Mouse (Mus musculus) heart, embryonic 14.5 days (tissue): Measurements from ENCODE around the gene Ywhab. TPM values are rescaled to one million over a fixed set of nuclear protein-coding genes. Genes with fewer than 3 reads are reported as not detected.
A peak's percentile ranks its signal among the peaks of the same experiment; 100 is the strongest.

Experiments
- ATAC-seq: fragments of 200-750 bp; cut with Nextera tagmentation; 2 replicates; pipeline ENCODE4 v1.8.0; 2017; ENCODE audit warnings: low read depth, moderate TSS enrichment; ENCODE audit not compliant: insufficient number of reproducible peaks, insufficient read depth, low FRiP score
- H3K27ac ChIP-seq, 2 experiments: fragments of 200-500 bp in 1 of 2; fragments of 300-500 bp in 1 of 2; sonication (generic) in 1 of 2; replicated peaks in 1 of 2; 2 replicates each; pipeline ENCODE4 v1.5.1; 2012 to 2014; ENCODE audit warnings: low read depth in 2 of 2, low read length in 2 of 2, control low read depth in 1 of 2, mild to moderate bottlenecking in 1 of 2, mixed read lengths in 1 of 2; ENCODE audit not compliant: control insufficient read depth in 1 of 2, insufficient read depth in 1 of 2
- H3K27me3 ChIP-seq: fragments of 300-500 bp; sonication (generic); 2 replicates; pipeline ENCODE4 v1.6.1; 2014; ENCODE audit warnings: mild to moderate bottlenecking, low read length, control low read depth; ENCODE audit not compliant: control insufficient read depth, insufficient read depth
- H3K36me3 ChIP-seq: fragments of 300-500 bp; sonication (generic); 2 replicates; pipeline ENCODE4 v1.6.1; 2014; ENCODE audit warnings: mild to moderate bottlenecking, control low read depth, low read length, mixed read lengths; ENCODE audit not compliant: control insufficient read depth, insufficient read depth
- H3K4me1 ChIP-seq, 2 experiments: fragments of 200-500 bp in 1 of 2; fragments of 300-500 bp in 1 of 2; sonication (generic) in 1 of 2; 2 replicates each; pipeline ENCODE4 v1.6.1; 2012 to 2014; ENCODE audit warnings: low read length in 2 of 2, control low read depth in 1 of 2, mixed read lengths in 1 of 2; ENCODE audit not compliant: control insufficient read depth in 2 of 2, insufficient read depth in 2 of 2
- H3K4me2 ChIP-seq: fragments of 300-500 bp; sonication (generic); 2 replicates; pipeline ENCODE4 v1.6.1; 2014; ENCODE audit warnings: mild to moderate bottlenecking, low read length
- H3K4me3 ChIP-seq, 2 experiments: fragments of 200-500 bp in 1 of 2; fragments of 300-500 bp in 1 of 2; sonication (generic) in 1 of 2; 2 replicates each; pipeline ENCODE4 v1.5.1; 2012 to 2014; ENCODE audit warnings: low read length in 2 of 2, mild to moderate bottlenecking in 2 of 2, control low read depth in 1 of 2, low read depth in 1 of 2, moderate library complexity in 1 of 2; ENCODE audit not compliant: control insufficient read depth in 1 of 2, insufficient read depth in 1 of 2
- H3K9ac ChIP-seq: fragments of 300-500 bp; sonication (generic); 2 replicates; pipeline ENCODE4 v1.6.1; 2014; ENCODE audit warnings: mild to moderate bottlenecking, low read length
- H3K9me3 ChIP-seq: fragments of 300-500 bp; sonication (generic); 2 replicates; pipeline ENCODE4 v1.6.1; 2016; ENCODE audit warnings: low read length, control low read depth; ENCODE audit not compliant: control insufficient read depth
- WGBS: fragments of 180-500 bp; shearing (Covaris S2); extraction: QIAGEN DNeasy Blood & Tissue Kit; methylation state at CpG from one replicate; pipeline ENCODE4 v1.1.7; 2014; 5-methylcytosine and 5-hydroxymethylcytosine counted together
- polyA plus RNA-seq: library from polyadenylated mRNA; unstranded; fragments of >200 nt; fragmentation: Nextera tagmentation; extraction: Ambion mirVana; gene quantifications from 2 replicates; pipeline ENCODE4 v1.2.1, GENCODE M21; 2014

The Ywhab gene
- polyA plus RNA-seq, 1 experiment from 2014 or later = 211 TPM

- H3K9ac ChIP-seq = no peak overlapping the region
- WGBS = 82% methylated on average over 2 of the region's 2 CpGs
- no peak overlapping the region for H3K27ac ChIP-seq
- H3K4me1 ChIP-seq = peaks cover 6 to 35% of the 10 kb centered on the region in 2 experiments
- no peak overlapping the region for H3K4me3 ChIP-seq
- no peak for ATAC-seq
- H3K4me2 ChIP-seq = no peak overlapping the region
- H3K27me3 ChIP-seq = no peaks in the 10 kb centered on the region
- peaks cover 19% of the 10 kb centered on the region for H3K36me3 ChIP-seq
- no peaks in the 10 kb centered on the region for H3K9me3 ChIP-seq
These were observed 13.3 kb downstream of the Ywhab start for GRCm38 (mm10) chr2:164007987-164008545.

GRCm38 (mm10) chr2:164009227-164009626, 14.5 kb downstream of the Ywhab start:
- H3K4me1 ChIP-seq = peaks cover 3 to 31% of the 10 kb centered on the region in 2 experiments
- H3K9me3 ChIP-seq = no peaks in the 10 kb centered on the region

GRCm38 (mm10) chr2:164010496-164010895, 15.7 kb downstream of the Ywhab start:
- no peak for ATAC-seq
- Histone ChIP-seq H3K9me3 (no peaks in the 10 kb centered on the region), H3K4me2 (no peak overlapping the region), H3K27me3 (no peaks in the 10 kb centered on the region), H3K4me1 (peaks cover 3 to 24% of the 10 kb centered on the region in 2 experiments), H3K4me3 (no peak overlapping the region), H3K27ac (no peak overlapping the region), H3K9ac (no peak overlapping the region), H3K36me3 (peaks cover 43% of the 10 kb centered on the region)
- WGBS = 84% methylated on average over 5 of the region's 5 CpGs

More at GRCm38 (mm10) chr2:164009227-164009626, 14.5 kb downstream of the Ywhab start:
- no peak overlapping the region for H3K9ac ChIP-seq
- H3K4me2 ChIP-seq = no peak overlapping the region
- no peak overlapping the region for H3K4me3 ChIP-seq
- no peak overlapping the region for H3K27ac ChIP-seq
- whole genome bisulfite sequencing = 76% methylated on average over 6 of the region's 6 CpGs
- H3K36me3 ChIP-seq = peaks cover 30% of the 10 kb centered on the region
- no peaks in the 10 kb centered on the region for H3K27me3 ChIP-seq
- ATAC-seq = no peak

- H3K4me2 ChIP-seq = no peak overlapping the region
- no peaks in the 10 kb centered on the region for H3K9me3 ChIP-seq
- WGBS = 82% methylated on average over 3 of the region's 3 CpGs
- H3K27ac ChIP-seq = no peak overlapping the region
- no peak for ATAC-seq
- no peaks in the 10 kb centered on the region for H3K27me3 ChIP-seq
- H3K9ac ChIP-seq = no peak overlapping the region
- no peak overlapping the region for H3K4me3 ChIP-seq
- H3K36me3 ChIP-seq = peaks cover 48% of the 10 kb centered on the region
- H3K4me1 ChIP-seq = peaks cover 3 to 20% of the 10 kb centered on the region in 2 experiments
These were observed 16.2 kb downstream of the Ywhab start for GRCm38 (mm10) chr2:164010944-164011343.

- WGBS = 90% methylated on average over 16 of the region's 16 CpGs
These were observed 20.5 kb downstream of the Ywhab start for GRCm38 (mm10) chr2:164015304-164015703.

GRCm38 (mm10) chr2:164018910-164019309, 24.1 kb downstream of the Ywhab start:
- peaks cover 61% of the 10 kb centered on the region for H3K36me3 ChIP-seq
- 86% methylated on average over 3 of the region's 3 CpGs for WGBS
- ATAC-seq = no peak
- H3K4me1 ChIP-seq = no peaks in the 10 kb centered on the region
- no peak overlapping the region for H3K4me2 ChIP-seq
- no peaks in the 10 kb centered on the region for H3K27me3 ChIP-seq
- H3K27ac ChIP-seq = no peak overlapping the region
- no peak overlapping the region for H3K4me3 ChIP-seq
- H3K9ac ChIP-seq = no peak overlapping the region
- no peaks in the 10 kb centered on the region for H3K9me3 ChIP-seq

More at GRCm38 (mm10) chr2:164015304-164015703, 20.5 kb downstream of the Ywhab start:
- ATAC-seq = no peak
- Histone ChIP-seq H3K4me1 (no peaks in the 10 kb centered on the region), H3K4me2 (no peak overlapping the region), H3K27ac (no peak overlapping the region), H3K27me3 (no peaks in the 10 kb centered on the region), H3K9ac (no peak overlapping the region), H3K9me3 (no peaks in the 10 kb centered on the region), H3K36me3 (peaks cover 88% of the 10 kb centered on the region), H3K4me3 (no peak overlapping the region)

GRCm38 (mm10) chr2:164019943-164020342, 25.2 kb downstream of the Ywhab start:
- Histone ChIP-seq H3K27ac (0 out of 4 replicates have a peak overlapping the region, but pooled peaks of 1 of the 2 experiments have one; percentile 5), H3K4me1 (no peaks in the 10 kb centered on the region), H3K27me3 (no peaks in the 10 kb centered on the region), H3K36me3 (peaks cover 50% of the 10 kb centered on the region), H3K9me3 (no peaks in the 10 kb centered on the region), H3K9ac (no peak overlapping the region), H3K4me2 (no peak overlapping the region), H3K4me3 (no peak overlapping the region)
- ATAC-seq = no peak
- WGBS = 70% methylated on average over 4 of the region's 4 CpGs

GRCm38 (mm10) chr2:164022104-164022503, 27.3 kb downstream of the Ywhab start:
- no peak overlapping the region for H3K4me3 ChIP-seq
- no peak overlapping the region for H3K9ac ChIP-seq
- peaks cover 29% of the 10 kb centered on the region for H3K36me3 ChIP-seq
- ATAC-seq = no peak
- H3K4me1 ChIP-seq = no peaks in the 10 kb centered on the region
- 49% methylated on average over 2 of the region's 2 CpGs for WGBS
- H3K4me2 ChIP-seq = no peak overlapping the region
- no peak overlapping the region for H3K27ac ChIP-seq
- no peaks in the 10 kb centered on the region for H3K9me3 ChIP-seq
- H3K27me3 ChIP-seq = no peaks in the 10 kb centered on the region
